Mouse (Mus musculus) heart, postnatal 36 days (tissue): ENCODE results near the gene Dnaaf3. TPM values are rescaled to one million over a fixed set of nuclear protein-coding genes. Genes with fewer than 3 reads are reported as not detected.

Experiments used
- DNase-seq, 2 experiments: peaks; one replicate each; pipeline ENCODE4 v3.0.0; 2021 to 2022
- intact Hi-C: fragments of 180-260 bp; cut with DNase I; formaldehyde crosslinking; loops from one replicate; pipeline ENCODE4 v1.15.1; 2025
- total RNA-seq, 2 experiments: library from RNA; stranded (reverse); gene quantifications; 2 replicates each; pipeline ENCODE4 v1.2.3; 2021

Dnaaf3 gene
- total RNA-seq, 2 experiments from 2014 or later: 2.0 to 3.0 TPM

DNA sequence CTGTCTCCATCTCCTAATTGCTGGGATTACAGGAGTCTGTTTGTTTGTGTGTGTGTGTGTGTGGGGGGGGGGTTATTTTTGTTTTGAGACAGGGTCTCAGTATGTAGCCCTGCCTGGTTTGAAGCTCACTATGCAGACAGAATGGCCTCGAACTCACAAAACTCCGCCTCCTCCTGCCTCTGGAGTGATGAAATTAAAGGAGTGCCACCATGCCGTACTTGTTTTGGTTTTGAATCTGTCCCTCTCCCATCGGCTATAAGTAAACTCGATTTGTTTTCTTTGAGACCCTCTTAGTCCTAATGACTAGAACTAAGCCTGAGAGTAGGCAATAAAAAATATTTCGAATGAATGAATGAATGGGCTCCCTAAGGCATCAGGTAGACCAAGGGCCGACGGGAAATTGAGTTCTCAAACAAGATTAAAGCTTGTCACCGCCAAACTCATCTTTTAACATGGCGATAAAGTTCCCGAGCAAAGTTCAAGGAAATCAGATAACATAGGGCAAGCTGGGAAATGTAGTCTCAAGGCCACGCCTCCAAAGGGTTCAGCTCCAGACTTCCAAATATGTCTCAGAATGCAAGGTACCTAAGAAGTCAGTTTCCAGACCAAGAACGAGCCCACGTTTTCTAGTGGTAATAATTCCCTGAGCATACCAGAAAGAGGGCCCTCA is 29.7 kb downstream of the Dnaaf3 start:
- intact Hi-C loops: no loop called here
- DNase-seq: no peak

DNA sequence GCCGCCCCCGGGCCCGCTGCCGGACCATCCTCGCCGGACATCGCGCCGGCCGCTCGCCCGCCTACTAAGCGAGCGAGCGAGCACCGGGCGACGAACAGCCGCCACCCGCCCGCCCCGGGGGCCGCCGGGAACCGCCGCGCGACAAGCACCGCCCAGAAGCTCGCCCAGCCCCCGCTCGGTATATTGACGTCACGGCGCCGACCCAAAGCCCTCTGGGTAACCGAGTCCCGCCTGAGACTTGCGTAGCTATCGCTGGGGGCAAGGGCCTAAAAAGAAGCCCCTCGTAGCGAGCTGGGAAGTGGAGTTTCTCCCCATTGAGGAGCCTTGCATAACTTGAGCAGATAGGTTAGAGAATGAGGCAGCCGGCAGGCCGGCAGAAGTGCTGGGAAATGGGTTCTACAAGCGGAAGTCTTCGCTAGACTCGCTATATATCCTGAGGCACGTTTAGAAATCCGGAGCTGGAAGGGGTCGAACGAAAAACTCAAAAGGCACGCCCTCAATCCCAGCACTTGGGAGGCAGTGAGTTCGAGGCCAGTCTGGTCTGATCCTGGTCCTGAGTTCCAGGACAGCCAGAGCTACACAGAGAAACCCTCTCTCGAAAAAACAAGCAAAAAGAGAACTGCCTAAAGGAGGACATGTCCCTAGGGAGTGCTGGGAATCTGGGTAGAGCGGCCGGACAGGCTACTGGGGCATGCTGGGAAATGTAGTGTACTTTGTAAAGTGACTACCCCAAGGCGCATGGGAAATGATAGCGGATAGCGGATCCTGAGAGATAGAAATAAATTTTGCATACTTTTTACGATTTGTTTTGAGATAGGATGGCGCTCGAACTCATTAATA is 30.5 kb downstream of the Dnaaf3 start, which contains the start of gene Ppp1r12c:
Gene Ppp1r12c (minus strand): TSS at position 123 of the 840 bp plus-strand sequence.
- DNase-seq: peak; percentile 96 to 98
- intact Hi-C loops: no loop called here

DNA sequence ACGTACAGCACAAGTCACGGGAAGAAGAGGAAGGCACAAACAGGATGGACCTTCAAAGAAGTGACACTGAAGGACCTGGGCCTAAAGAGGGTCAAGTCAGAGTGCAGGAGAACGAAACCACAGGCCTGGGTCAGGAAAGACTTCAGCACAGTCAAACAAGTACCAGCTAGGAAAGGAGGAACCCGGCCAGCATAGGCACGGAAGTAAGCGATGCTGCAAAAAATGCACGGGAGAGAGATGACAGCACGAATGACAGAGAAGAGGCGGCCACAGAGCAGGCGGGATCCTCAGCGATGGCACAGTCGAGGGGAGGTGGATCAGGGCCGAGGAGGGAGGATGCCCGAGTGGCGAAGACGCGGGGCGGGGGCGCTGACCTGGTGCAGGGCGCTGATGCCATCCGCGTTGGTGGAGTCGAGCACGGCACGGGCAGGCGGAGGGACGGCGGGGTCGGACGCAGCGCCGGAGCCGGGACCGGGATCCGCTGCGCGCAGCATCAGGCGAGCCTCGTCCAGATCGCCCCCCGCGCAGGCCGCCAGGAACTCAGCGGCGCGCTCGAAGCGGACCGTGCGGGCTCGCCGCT is 31.3 kb downstream of the Dnaaf3 start:
- DNase-seq: peak; percentile 52 to 62
- intact Hi-C loops: no loop called here

DNA sequence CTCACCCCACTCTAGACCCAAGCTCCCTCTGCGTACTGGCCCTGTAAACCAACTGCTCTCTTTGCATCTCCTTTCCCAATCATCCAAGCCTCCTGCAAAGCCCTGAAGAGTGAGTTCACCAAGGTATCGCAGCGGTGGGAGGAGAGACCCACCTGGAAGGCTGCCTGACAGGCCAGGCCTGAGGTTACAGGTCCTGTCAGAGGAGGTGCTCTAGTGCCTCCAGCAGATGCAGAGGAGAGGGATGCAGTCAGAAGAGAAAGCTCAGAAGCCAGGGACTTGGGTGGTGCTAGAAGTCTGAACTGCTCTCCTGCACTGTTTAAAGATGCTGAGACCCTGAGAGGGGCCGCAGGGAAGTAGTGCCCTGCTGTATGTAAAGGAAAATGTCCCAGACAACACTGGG is 33.2 kb downstream of the Dnaaf3 start:
- intact Hi-C loops: loop anchor here (5.0 to 10.0 kb wide), 3 partner anchors 426 to 1212 kb away; partner anchors contain the start of genes Myadm, Nat14, Prkcg and Ssc5d
- DNase-seq: no peak

DNA sequence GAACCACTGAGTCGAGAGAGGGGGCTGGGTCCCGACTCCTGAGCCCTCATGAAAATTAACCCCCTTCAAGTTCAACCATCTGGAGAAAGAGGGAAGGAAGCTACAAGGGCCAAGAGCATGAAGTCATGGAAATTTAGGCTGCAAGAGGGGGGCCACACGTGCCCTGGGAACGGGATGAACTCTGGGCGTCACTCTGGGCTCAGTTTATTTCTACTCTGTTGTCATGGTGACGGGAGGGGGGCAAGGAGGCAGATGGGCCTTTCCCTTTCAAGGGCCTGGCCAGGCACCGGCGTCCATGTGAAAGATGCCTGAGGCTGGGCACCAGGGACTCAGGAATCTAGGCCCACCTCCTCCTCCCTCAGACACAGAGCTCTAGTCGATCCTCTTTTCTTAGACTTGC is 34.0 kb downstream of the Dnaaf3 start:
- DNase-seq: peak; percentile 74 to 83
- intact Hi-C loops: loop anchor here (5.0 to 10.0 kb wide), 3 partner anchors 427 to 1211 kb away; partner anchors contain the start of genes Myadm, Nat14, Prkcg and Ssc5d

DNA sequence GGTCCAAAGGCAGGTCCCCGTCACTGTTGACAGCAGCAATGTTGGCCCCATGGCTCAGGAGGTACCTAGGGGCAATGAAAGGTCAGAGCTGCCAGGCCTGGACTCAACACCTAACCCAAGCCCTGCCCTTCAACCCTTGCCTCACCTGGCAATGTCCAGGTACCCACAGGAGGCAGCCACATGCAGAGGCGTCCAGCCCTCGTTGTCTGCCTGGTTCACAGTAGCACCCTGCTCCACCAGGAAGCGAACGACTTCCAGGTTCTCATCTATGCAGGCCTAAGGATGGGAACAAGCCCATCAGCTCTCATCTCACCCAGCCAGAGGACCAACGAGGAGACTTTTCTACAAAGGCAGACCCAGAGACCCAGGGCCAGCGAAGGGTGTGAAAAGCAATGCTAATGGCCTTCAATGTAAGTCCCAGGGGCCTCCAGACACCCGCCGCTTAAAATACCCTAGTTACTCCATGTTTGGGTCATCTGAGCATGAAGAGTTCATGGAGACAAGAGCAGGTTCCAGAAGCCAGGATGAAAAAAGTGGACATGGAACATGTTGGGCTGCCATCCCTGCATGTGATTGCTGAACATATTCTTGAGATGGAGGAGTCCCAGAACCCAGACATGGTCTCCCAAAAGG is 34.9 kb downstream of the Dnaaf3 start:
- no peak for DNase-seq
- intact Hi-C loops: loop anchor here (5.0 to 10.0 kb wide), 3 partner anchors 427 to 1210 kb away; partner anchors contain the start of genes Myadm, Nat14, Prkcg and Ssc5d

DNA sequence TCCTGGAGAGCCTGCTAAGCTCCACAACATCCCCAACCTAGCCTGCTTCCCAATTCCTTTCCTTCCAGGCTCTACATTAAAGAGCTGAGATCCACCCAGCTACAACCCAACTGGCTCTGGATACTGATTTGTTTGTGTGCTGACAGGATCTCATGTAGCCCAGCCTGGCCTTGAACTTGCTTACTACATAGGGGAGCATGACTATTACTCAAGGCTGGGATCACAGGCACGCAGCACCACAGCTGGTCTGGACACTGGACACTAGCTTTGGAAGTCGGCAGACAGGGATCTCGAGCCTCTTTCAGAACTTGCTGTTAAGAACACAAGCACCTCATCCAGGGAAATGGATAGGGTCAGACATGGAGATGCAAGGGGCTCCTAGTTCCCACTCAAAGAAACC is 35.8 kb downstream of the Dnaaf3 start:
- intact Hi-C loops: loop anchor here (5.0 to 10.0 kb wide), 3 partner anchors 428 to 1209 kb away; partner anchors contain the start of genes Myadm, Nat14, Prkcg and Ssc5d

DNA sequence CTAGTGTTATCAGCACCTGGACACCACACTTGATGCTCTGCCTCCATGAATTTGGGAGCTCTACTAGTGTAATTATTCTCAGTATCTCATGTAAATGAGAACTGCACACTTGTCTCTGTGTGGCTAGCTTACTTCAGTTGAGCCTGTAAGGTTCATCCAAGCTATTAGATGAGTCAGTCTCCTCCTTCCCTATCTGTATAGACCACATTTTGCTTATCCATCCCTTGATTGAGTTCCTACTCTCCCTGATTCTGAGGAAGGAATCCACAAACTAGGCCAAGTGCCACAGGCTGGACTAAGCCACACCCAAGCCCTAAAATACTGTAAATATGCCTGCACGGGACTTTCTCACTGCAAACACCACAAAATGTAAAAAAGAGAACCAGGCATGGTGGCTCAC is 38.3 kb downstream of the Dnaaf3 start:
- intact Hi-C loops: loop anchor here (10.0 kb wide), 2 partner anchors 431 to 571 kb away; partner anchors contain the start of genes Nat14, Ssc5d and U2af2
- DNase-seq: no peak

More for the DNA sequence above, 35.8 kb downstream of the Dnaaf3 start:
- DNase-seq: no peak

DNA sequence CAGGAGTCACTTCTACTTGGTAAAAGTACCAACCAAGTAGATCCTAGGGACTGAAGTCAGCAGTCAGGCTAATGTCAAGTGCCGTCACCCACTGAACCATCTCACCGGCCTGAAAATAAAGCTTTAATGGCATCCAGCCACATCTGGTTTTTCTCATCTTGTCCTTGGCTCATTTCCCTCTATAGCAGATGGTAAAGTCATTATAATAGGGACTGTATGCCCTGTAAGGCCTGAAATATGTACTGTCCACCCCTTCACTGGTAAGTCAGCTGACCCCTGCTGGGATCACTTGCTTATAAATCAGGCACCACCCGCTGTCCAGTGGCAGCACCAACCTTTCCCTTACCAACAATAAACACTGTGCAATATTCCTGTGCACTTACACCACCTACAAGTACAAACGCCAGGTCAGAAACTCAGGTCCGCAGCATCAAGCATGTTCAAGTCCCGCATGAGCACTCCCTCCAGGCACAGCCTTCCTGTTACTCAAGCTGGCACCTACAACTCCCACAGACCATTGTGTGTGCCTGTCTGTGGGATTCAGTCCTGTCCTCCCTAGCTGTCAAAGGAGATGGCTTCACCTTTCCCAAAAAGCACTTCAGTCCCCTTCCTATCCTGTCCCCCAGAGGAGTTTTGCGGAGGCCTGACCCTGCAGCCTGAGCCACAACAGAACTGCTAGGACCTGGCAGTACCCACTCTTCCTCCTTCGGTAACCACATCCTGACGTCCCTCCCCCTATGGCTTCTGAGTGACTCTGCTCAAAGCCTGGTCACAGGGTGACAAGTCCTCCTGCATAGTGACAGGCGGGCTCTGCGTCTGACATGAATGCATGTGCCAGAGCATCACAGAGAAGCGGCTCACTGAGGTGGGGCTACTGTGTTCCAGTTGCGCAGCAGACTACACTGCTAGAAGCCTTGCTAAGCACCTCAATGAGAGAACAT is 39.7 kb downstream of the Dnaaf3 start:
- intact Hi-C loops: loop anchor here (10.0 kb wide), 2 partner anchors 432 to 572 kb away; partner anchors contain the start of genes Nat14, Ssc5d and U2af2
- no peak for DNase-seq

DNA sequence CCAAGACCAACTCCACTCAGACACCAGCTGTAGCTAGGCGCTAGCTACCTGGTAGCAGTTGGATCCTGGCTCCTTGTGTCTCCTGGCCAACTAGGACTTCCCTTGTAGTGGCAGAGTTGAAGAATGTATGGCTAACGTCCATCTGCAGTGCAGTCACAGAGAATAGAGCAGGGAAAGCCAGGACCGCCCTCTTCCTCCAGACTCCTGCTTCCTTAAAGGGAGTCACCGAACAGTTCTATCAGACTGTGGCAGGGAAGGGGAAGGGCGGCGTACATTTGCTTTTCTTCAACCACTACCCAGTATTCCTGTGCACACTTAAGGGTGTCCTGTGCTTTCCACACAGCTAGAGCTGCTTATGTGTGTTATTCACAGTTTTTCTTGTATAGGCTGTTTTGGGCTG is 40.9 kb downstream of the Dnaaf3 start:
- intact Hi-C loops: loop anchor here (10.0 kb wide), 2 partner anchors 433 to 573 kb away; partner anchors contain the start of genes Nat14, Ssc5d and U2af2
- DNase-seq: peak in 1 of 2 experiments; percentile 59

DNA sequence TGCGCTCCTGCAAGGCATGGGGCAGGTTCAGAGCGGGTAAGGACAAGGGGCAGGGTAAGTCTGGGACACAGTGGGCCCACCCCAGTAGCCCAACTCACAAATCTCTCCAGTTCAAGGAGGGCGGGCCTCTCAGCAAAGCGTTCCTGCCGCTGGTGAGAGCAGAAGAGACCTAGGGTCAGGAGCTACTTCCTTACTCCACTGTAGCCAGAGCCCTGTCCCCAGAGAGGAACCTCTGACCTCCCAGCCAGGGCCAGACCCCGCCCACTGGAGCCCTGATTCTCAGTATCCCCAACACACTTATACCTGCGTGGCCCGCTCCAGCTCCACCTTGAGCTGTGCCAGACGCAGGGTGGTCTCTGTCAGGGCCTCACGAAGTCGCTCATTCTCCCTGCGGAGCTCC is 50.0 kb downstream of the Dnaaf3 start:
- DNase-seq: no peak

DNA sequence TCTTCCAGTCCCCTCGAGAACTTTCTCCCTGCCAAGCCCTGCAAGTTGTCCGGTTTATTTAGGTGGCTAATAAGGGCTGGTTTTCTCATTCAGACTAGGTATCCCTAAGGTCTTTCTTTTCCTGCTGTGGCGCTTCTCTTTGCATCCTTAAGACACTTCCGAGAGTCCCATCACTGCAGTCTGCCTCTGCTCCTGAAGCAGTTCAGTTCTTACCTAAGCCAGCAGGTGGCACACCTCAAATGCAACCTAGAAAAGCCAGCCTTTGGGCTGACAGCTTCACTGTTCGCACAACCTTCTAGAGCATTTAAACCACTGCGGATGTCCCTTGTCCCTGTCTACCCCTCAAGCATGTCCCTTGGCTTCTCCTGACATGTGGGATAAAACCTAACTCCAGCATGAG is 52.6 kb downstream of the Dnaaf3 start:
- intact Hi-C loops: loop anchor here (2.0 to 5.0 kb wide), 2 partner anchors 33 to 45 kb away; partner anchors contain the start of gene Tnni3
- peak in 1 of 2 experiments; percentile 48 for DNase-seq

More for the DNA sequence above, 50.0 kb downstream of the Dnaaf3 start:
- intact Hi-C loops: no loop called here

DNA sequence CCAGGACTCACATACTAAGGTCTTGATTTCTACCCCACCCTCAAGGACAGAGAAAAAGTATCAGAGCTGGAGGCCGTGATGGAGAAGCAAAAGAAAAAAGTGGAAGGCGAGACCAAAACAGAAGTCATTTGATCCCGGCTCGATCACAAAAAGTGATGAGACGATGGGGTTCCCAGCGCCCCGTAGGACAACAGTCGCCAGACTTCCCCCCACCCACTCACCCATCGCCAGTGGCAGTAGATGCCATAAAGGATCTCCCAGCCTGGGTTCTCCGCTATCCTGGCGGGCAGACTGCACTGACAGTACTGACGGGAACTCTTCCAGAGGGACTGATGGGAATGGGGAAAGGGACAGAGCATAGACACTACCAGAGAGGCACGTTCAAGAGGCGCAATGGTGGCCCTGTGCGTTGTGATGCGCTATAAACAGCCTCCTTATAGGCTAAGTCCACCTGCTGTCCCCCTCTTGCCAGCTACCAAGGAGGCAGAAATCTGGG is 53.4 kb downstream of the Dnaaf3 start:
- intact Hi-C loops: loop anchor here (2.0 to 5.0 kb wide), 2 partner anchors 33 to 46 kb away; partner anchors contain the start of gene Tnni3
- DNase-seq: no peak

DNA sequence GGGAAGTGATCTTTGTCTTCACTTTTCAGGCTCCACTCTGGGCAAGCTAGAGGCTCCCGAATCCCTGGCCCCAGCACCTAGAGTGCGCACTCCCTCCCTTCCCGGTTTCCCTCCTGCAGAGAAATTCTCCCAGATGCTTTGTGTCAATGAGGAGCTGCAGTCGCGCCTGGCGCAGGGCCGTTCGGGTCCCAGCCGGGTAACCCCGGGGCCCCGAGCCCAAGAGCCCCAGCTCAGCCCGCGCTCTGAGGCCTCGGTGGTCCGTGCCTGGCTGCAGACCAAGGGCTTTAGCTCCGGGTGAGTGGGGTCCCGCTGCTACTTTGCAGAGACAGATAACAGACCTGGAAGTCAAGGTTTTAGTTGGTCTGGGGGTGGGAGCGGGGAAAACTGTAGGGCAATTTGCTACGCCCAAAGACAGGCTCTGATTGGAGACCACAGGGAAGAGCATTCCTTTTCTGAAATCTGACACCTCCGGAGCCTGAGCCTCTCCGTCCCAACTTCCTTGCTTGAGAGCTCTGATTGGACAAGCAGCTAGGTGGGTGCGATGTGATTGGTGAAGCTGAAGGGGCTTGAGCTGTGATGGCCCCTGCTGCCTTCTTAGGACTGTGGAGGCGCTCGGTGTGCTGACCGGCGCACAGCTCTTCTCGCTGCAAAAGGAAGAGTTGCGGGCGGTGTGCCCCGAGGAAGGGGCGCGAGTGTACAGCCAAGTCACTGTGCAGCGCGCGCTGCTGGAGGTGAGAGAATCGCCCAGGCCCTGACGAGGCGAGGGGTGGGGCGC is 54.0 kb downstream of the Dnaaf3 start:
- peak; percentile 72 to 78 for DNase-seq
- intact Hi-C loops: loop anchor here (2.0 to 5.0 kb wide), 2 partner anchors 34 to 47 kb away; partner anchors contain the start of gene Tnni3

DNA sequence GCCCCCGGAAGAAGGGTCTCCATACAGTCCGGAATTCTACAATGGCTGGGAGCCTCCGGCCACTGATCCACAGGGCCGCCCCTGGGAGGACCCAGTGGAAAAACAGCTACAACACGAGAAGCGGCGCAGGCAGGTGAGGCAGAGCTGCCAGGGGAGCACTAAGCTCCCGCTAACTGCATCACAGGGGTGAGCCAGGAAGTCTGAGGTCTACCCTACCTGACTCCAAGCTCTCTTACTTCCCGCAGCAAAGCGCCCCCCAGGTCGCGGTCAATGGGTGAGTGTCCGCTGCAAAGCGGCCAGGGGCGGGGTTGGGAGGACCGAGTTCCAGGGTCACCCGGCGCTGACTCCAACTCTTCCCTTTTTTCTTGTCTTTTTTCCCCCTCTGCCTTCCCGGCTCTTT is 58.3 kb downstream of the Dnaaf3 start:
- intact Hi-C loops: loop anchor here (2.0 to 5.0 kb wide), 3 partner anchors 177 to 372 kb away; no protein-coding TSS in a partner anchor
- no peak for DNase-seq
